Mouse (Mus musculus) embryonic facial prominence, embryonic 11.5 days (tissue): ENCODE measurements around the gene Sds. TPM values are rescaled to one million over a fixed set of nuclear protein-coding genes. Genes with fewer than 3 reads are reported as not detected.
A peak's percentile ranks its signal among the peaks of the same experiment; 100 is the strongest.
"Not testable (repeated sequence)": the region's sequence is repeated elsewhere in the genome, so short reads cannot be mapped to it uniquely, and the experiment has no call there.

Experiments
- ATAC-seq: fragments of 200-750 bp; cut with Nextera tagmentation; replicated peaks from 2 replicates; pipeline ENCODE4 v1.8.0; 2017; ENCODE audit warnings: low read depth; ENCODE audit not compliant: insufficient number of reproducible peaks, low FRiP score, low TSS enrichment
- DNase-seq: peaks from one replicate; pipeline ENCODE4 v3.0.0-alpha.2; 2015; ENCODE audit warnings: low spot score
- H3K27ac ChIP-seq: fragments of 300-500 bp; sonication (generic); replicated peaks from 2 replicates; pipeline ENCODE4 v1.5.1; 2014; ENCODE audit warnings: mild to moderate bottlenecking, low read depth, low read length, control low read depth
- H3K27me3 ChIP-seq: fragments of 300-500 bp; sonication (generic); 2 replicates; pipeline ENCODE4 v1.6.1; 2014; ENCODE audit warnings: mild to moderate bottlenecking, low read length, moderate library complexity, mixed read lengths; ENCODE audit not compliant: control insufficient read depth, insufficient read depth
- H3K36me3 ChIP-seq: fragments of 300-500 bp; sonication (generic); replicated peaks from 2 replicates; pipeline ENCODE4 v1.6.1; 2014; ENCODE audit warnings: low read depth, mild to moderate bottlenecking, low read length, moderate library complexity, mixed read lengths; ENCODE audit not compliant: control insufficient read depth, insufficient read depth
- H3K4me1 ChIP-seq: fragments of 300-500 bp; sonication (generic); 2 replicates; pipeline ENCODE4 v1.6.1; 2014; ENCODE audit warnings: low read length, mixed read lengths; ENCODE audit not compliant: control insufficient read depth, insufficient read depth
- H3K4me2 ChIP-seq: fragments of 300-500 bp; sonication (generic); 2 replicates; pipeline ENCODE4 v1.6.1; 2014; ENCODE audit warnings: low read depth, mild to moderate bottlenecking, control low read depth, low read length, moderate library complexity
- H3K4me3 ChIP-seq: fragments of 300-500 bp; sonication (generic); 2 replicates; pipeline ENCODE4 v1.5.1; 2014; ENCODE audit warnings: low read depth, low read length, control low read depth
- H3K9ac ChIP-seq: fragments of 300-500 bp; sonication (generic); replicated peaks from 2 replicates; pipeline ENCODE4 v1.6.1; 2014; ENCODE audit warnings: mild to moderate bottlenecking, control low read depth, low read length
- H3K9me3 ChIP-seq: fragments of 300-500 bp; sonication (generic); replicated peaks from 2 replicates; pipeline ENCODE4 v1.6.1; 2016; ENCODE audit warnings: mild to moderate bottlenecking, low read length, inconsistent platforms, mixed read lengths; ENCODE audit not compliant: control insufficient read depth
- WGBS: fragments of 180-500 bp; shearing (Covaris S2); extraction: QIAGEN DNeasy Blood & Tissue Kit; methylation state at CpG from one replicate; pipeline ENCODE4 v1.1.7; 2014; 5-methylcytosine and 5-hydroxymethylcytosine counted together
- polyA plus RNA-seq: library from polyadenylated mRNA; unstranded; fragments of >200 nt; fragmentation: Nextera tagmentation; extraction: Ambion mirVana; gene quantifications from 2 replicates; pipeline ENCODE4 v1.2.1, GENCODE M21; 2014

Sds gene
- polyA plus RNA-seq, 1 experiment from 2014 or later: not detected

DNA sequence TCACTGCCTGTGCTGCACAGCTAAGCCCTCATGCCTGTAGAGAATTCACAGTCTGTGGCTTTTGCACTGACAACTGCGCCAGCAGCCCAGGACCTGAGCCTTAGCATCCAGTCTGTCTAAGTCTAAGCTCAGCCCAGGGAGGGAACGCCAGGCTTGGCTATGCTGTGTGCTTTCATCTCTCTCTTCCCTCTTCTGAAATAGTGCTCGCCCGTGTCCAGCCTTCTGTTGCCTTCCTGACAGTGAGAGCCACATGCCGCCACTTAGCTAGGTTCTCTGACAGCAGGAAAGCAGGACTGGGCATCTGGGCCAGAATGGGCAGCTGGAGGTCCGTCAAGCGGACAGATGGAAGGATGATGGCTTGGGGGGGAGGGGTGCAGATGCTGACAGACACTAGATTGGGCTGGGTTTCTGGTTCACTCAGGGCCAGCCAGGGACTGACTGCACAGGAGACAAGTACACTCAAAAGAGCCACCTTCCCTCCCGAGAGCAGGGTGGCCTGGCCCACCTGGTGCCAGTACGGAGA, 17.6 kb downstream of the Sds start:
- no peak overlapping the region for H3K27ac ChIP-seq
- DNase-seq (no peak), ATAC-seq (no peak)
- no peaks in the 10 kb centered on the region for H3K4me1 ChIP-seq
- no peak overlapping the region for H3K4me3 ChIP-seq
- WGBS: 90% methylated on average over 9 of the region's 9 CpGs
- no peaks in the 10 kb centered on the region; the same call in 1 of the 2 replicates for H3K36me3 ChIP-seq
- H3K4me2 ChIP-seq: no peak overlapping the region
- H3K9ac ChIP-seq: no peak overlapping the region
- no peaks in the 10 kb centered on the region for H3K27me3 ChIP-seq
- no peaks in the 10 kb centered on the region for H3K9me3 ChIP-seq

DNA sequence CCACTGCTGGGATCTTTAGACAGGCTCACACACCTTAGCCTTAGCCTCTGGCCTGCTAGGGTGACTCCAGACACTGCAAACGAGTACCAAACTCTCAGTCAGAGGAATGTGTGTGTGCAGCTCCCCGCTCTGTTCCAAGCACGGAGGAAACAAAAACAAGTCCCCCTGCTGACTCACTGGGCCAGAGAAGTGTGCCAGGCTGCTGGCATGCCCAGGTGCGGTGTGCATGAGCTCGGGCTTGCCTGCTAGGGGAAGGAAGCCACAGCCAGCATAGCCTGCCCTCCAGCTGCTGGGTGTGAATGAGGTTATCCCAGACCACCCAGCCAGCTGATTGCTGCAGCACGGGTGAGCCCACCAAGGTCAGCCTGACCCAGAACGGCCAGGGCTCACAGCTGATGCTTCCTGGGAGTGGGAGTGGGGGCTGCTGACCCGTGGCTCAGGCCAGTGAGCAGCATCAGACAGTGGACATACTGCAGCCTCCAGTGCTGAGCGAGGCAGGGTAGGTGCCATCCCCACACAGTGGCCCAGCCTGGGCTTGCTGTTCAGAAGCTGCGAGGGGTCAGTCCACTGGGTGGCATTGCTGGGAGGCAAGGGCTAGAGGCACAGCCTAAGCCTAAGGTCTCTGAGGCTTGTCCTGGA, 18.9 kb downstream of the Sds start:
- WGBS: 78% methylated on average over 10 of the region's 10 CpGs
- ATAC-seq: no peak
- no peaks in the 10 kb centered on the region for H3K9me3 ChIP-seq
- no peaks in the 10 kb centered on the region for H3K4me1 ChIP-seq
- H3K27me3 ChIP-seq: no peaks in the 10 kb centered on the region
- H3K27ac ChIP-seq: no peak overlapping the region
- no peak overlapping the region for H3K4me3 ChIP-seq
- no peak overlapping the region for H3K9ac ChIP-seq
- DNase-seq: no peak
- H3K4me2 ChIP-seq: no peak overlapping the region
- no peaks in the 10 kb centered on the region; the same call in 1 of the 2 replicates for H3K36me3 ChIP-seq

DNA sequence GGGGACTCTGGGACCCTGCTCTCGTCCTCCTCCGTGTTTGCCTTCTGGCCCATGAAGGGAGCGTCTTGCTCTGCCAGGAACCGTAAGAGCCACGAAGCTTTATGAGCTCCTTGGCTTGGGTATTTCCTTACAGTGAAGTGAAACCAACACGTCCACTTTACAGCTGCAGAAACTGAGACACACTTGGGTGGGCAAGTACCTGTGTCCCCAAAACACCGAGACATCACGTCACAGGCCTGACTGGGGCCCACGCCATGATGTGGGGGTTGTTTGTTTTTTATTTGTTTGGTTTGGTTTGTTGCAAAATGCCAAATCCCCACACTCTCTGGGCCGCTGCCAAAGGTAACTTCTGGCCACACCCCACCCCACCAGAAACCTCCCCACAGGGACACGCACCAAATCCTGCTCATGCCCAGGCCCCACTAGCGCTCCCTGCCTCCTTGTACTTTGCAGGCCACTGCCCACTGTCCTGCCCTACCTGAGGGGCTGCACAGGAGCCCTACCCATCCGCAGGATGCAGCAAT, 19.4 kb downstream of the Sds start:
- H3K4me3 ChIP-seq: no peak overlapping the region
- H3K4me1 ChIP-seq: no peaks in the 10 kb centered on the region
- H3K4me2 ChIP-seq: no peak overlapping the region
- DNase-seq: no peak
- no peaks in the 10 kb centered on the region for H3K9me3 ChIP-seq
- no peak overlapping the region for H3K27ac ChIP-seq
- H3K27me3 ChIP-seq: no peaks in the 10 kb centered on the region
- WGBS: 87% methylated on average over 13 of the region's 13 CpGs
- no peak overlapping the region for H3K9ac ChIP-seq
- no peaks in the 10 kb centered on the region; the same call in 1 of the 2 replicates for H3K36me3 ChIP-seq
- no peak for ATAC-seq

DNA sequence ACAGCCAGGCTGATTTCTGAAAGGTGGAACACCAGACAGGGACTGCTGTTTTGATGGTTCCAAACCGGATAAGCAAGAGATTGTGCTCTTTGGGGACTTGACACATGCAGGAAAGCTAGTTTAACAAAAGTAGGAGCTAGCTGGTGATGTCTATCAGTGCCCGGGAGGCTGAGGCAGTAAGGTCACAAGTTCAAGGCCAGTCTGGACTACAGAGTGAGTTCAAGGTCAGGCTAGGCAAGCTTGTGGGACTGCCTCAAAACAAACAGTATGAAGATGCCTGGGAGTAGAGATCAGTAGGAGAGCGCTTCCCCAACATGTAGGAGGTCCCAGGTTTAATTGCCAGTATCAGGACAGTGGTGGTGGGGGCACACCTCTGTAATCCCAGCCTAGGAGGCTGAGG, 20.7 kb downstream of the Sds start:
- Histone ChIP-seq H3K27ac (no peak overlapping the region), H3K4me1 (no peaks in the 10 kb centered on the region), H3K4me2 (no peak overlapping the region), H3K4me3 (no peak overlapping the region), H3K27me3 (no peaks in the 10 kb centered on the region), H3K36me3 (no peaks in the 10 kb centered on the region; the same call in 1 of the 2 replicates), H3K9ac (no peak overlapping the region), H3K9me3 (no peaks in the 10 kb centered on the region)
- DNase-seq (no peak), ATAC-seq (no peak)
- WGBS: 89% methylated on average over 3 of the region's 3 CpGs

DNA sequence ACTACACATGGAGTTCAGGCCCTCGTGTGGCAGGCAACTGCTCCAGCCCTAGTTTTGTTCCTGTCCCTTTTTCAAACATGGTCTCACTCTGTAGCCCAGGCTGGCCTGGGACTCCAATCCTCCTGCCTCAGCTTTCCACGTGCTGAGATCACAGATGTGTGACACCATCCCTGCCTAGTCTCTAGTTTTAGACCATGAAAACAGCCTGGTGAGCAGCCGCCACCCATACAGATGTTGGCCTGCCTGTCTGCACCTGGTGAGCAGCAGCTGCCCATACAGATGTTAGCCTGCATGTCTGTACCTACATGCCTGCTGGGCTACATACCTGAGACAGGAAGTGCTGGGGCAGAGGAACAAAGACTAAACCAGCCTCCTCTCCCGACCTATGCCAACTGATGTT, 22.9 kb downstream of the Sds start:
- Histone ChIP-seq H3K27ac (no peak overlapping the region), H3K9ac (no peak overlapping the region), H3K4me1 (no peaks in the 10 kb centered on the region), H3K9me3 (no peaks in the 10 kb centered on the region), H3K27me3 (no peaks in the 10 kb centered on the region), H3K36me3 (no peaks in the 10 kb centered on the region; the same call in 1 of the 2 replicates), H3K4me2 (no peak overlapping the region), H3K4me3 (no peak overlapping the region)
- ATAC-seq (no peak), DNase-seq (no peak)
- WGBS: 85% methylated on average over 4 of the region's 4 CpGs

DNA sequence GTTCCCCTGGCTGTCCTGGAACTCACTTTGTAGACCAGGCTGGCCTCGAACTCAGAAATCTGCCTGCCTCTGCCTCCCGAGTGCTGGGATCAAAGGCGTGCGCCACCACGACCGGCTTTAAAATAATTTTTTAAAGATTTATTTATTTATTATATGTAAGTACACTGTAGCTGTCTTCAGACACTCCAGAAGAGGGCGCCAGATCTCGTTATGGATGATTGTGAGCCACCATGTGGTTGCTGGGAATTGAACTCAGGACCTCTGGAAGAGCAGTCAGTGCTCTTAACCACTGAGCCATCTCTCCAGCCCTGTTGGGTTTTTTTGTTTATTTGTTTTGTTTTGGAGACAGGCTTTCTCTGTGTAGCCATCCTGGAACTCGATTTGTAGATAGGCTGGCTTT, 24.3 kb downstream of the Sds start:
- H3K9me3 ChIP-seq: not testable (repeated sequence)
- WGBS: 89% methylated on average over 9 of the region's 9 CpGs

DNA sequence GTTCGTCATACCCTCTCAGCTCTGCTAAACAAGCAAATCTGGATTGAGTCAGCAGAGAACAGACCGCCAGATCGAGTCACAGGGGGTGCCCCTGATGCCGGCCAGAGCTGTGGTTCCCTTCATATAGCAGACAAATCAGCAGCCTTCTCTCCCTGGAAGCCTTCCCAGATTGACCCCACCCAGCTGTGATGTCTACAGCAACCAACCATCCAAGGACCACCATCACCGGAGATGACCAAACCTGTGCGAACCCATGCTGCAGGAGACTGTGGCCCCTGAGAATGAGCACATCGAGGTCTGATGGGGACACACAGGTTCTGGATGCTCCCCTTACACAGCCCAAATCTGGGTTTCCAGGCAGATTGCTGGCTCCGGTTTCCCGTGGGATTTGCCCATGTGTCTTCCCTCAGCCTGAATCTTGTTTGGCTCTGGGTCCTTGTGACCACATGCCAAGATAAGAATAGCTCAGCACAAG, 25.9 kb downstream of the Sds start:
- no peaks in the 10 kb centered on the region for H3K9me3 ChIP-seq
- ATAC-seq: no peak
- 63% methylated on average over 9 of the region's 9 CpGs for WGBS
- peak overlapping the region; percentile 88; the same call in 1 of the 2 replicates for H3K4me3 ChIP-seq
- H3K36me3 ChIP-seq: no peaks in the 10 kb centered on the region; the same call in 1 of the 2 replicates
- H3K9ac ChIP-seq: peak overlapping the region; percentile 84
- peak overlapping the region; percentile 91 for H3K4me2 ChIP-seq
- no peaks in the 10 kb centered on the region; the same call in 1 of the 2 replicates for H3K4me1 ChIP-seq
- no peaks in the 10 kb centered on the region for H3K27me3 ChIP-seq
- no peak overlapping the region for H3K27ac ChIP-seq
- DNase-seq: no peak

More for the DNA sequence above, 24.3 kb downstream of the Sds start:
- H3K4me2 ChIP-seq, H3K27me3 ChIP-seq, H3K4me1 ChIP-seq, H3K9ac ChIP-seq, DNase-seq, H3K4me3 ChIP-seq, ATAC-seq, H3K36me3 ChIP-seq, H3K27ac ChIP-seq: not testable (repeated sequence)

DNA sequence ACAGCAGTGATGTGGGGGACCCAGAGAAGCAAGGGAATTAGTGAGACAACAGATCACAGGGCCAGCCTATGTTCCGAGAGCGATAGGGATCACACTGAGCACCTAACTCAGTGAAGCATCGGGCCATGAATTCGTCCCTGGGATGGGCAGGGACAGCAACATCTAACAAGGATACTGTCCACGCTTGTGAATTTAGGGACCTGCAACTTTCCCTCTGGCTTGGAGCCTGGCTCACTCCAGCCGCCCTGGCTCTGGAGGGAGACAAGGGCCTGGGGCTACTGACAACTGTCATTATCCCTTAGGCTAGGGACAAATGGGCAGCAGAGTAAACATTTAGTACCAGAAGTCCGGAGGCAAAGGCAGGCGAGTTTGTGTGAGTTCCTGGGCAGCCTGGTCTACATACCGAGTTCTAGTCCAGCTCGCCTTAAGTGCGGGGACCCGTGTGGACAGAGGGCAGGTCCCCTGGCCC, 26.4 kb downstream of the Sds start:
- peak overlapping the region; percentile 84 for H3K9ac ChIP-seq
- H3K36me3 ChIP-seq: no peaks in the 10 kb centered on the region; the same call in 1 of the 2 replicates
- ATAC-seq (no peak), DNase-seq (no peak)
- peak overlapping the region; percentile 91 for H3K4me2 ChIP-seq
- WGBS: 8% methylated on average over 12 of the region's 12 CpGs
- H3K27me3 ChIP-seq: no peaks in the 10 kb centered on the region
- peak overlapping the region; percentile 88 for H3K4me3 ChIP-seq
- no peaks in the 10 kb centered on the region; the same call in 1 of the 2 replicates for H3K4me1 ChIP-seq
- H3K9me3 ChIP-seq: no peaks in the 10 kb centered on the region
- no peak overlapping the region for H3K27ac ChIP-seq
